Mouse (Mus musculus) adrenal gland, postnatal 36 days (tissue): ENCODE results near the gene Tcp11x2. TPM values are rescaled to one million over a fixed set of nuclear protein-coding genes. Genes with fewer than 3 reads are reported as not detected.
A peak's percentile ranks its signal among the peaks of the same experiment; 100 is the strongest.

Experiments used
- DNase-seq, 2 experiments: peaks; one replicate each; pipeline ENCODE4 v3.0.0; 2021; ENCODE audit warnings: mixed read lengths in 1 of 2
- long read RNA-seq, 2 experiments: library from polyadenylated mRNA; stranded (forward); transcript quantifications; one replicate each; pipeline ENCODE4 v2.0.0; 2021; ENCODE audit warnings: borderline sequencing depth in 2 of 2
- total RNA-seq, 2 experiments: library from RNA; stranded (reverse); gene quantifications; 2 replicates each; pipeline ENCODE4 v1.2.3; 2021

Tcp11x2 gene
- total RNA-seq = not detected
- long read RNA-seq, experiment 1 = 0 reads
- long read RNA-seq, experiment 2 = 0 reads

GRCm38 (mm10) chrX:135693633-135694032 lies at the start of gene Tcp11x2:
Gene Tcp11x2, minus strand, starts transcription at chrX:135693790.
- no peak for DNase-seq

DNA sequence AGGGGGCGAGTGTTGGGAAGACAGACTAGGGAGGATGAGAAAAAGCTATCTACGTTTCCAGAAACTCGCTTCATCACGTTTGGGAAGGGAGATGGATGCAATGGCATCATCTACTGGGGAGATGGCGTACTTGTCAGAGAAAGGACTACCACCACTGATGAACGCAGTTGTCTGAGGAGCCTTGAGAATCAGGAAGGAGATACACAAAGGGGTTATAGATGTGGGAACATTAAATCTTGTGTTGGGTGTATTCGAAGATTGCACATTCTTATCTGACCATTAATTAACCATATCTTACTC lies 49.4 kb upstream of the Tcp11x2 start:
- DNase-seq = no peak

DNA sequence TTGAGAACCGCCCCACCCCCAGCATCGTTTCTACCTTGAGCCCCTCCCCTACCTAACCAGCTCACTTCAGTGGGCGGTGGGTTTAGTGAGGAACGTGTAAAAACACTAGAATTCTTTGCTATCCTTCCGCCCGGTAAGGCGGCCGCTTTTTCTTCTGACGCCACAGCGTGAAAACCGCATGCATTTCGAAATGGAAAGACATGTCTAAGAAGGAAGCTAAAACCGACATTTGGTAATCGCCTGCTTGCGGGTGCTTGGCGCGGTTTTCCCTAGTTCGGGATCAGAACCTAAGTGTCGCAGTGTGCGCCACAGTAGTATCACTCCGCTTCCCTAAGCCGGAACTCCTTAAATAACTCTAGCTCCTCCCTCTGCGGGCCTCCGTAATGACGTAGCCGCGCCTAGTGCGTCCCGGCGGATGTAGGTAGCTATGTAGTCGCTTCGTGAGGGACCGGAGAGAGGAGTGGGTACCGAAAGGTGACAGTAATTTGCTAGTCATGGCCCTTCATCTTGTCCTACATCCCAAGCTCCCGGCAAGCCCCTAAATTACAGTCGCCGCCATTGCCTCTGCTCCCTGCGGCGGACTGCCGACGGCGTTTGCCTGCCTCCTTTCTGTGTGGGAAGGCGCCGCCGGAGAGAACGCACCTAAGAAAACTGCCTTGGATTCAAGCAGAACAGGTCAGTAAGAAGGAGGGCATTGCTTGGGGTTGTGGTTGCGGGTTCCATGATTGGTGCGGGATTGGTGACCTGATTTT lies 48.9 kb upstream of the Tcp11x2 start, which contains the start of the genes Armcx5 and Gprasp1:
Armcx5 (plus strand) TSS at position 430 of the 752 bp plus-strand sequence.
Gprasp1 (plus strand) TSS at position 430 of the 752 bp plus-strand sequence.
- peak; percentile 90 for DNase-seq

DNA sequence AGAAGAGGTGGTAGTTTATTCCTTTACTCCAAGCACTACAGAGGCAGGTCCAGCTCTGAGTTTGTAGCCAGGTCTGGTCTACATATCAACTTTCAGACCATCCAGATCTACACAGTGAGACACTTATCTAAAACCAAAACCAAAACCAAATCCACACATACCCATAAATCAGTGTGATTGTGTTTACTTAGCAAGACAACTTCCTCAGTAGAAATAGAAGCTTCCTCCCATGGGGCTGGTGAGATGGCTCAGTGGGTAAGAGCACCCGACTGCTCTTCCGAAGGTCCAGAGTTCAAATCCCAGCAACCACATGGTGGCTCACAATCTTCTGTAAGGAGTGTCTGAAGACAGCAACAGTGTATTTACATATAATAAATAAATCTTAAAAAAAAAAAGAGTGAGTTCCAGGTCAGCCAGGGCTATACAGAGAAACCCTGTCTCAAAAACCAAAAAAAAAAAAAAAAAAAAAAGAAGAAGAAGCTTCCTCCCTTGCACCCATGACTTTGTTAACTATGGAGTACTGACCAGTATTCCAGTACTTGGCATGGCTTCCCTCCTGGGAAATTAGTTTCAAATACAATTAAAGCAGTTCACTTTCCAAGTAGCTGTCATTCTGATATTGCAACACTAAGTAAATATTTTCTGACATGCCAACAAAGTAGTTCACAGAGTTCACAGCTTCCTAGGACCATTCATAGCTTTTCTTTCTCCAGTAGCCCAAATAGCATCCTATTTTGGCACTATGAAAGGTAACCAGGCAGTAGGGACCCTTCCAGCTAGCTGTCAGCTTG lies 45.3 kb upstream of the Tcp11x2 start:
- DNase-seq = no peak

- DNase-seq = no peak
Observed at GRCm38 (mm10) chrX:135725161-135725560, 31.6 kb upstream of the Tcp11x2 start, which contains the start of gene Tmsb15a. Gene Tmsb15a, minus strand, starts transcription at chrX:135725261.

GRCm38 (mm10) chrX:135712845-135713244 lies 19.3 kb upstream of the Tcp11x2 start:
- no peak for DNase-seq

DNA sequence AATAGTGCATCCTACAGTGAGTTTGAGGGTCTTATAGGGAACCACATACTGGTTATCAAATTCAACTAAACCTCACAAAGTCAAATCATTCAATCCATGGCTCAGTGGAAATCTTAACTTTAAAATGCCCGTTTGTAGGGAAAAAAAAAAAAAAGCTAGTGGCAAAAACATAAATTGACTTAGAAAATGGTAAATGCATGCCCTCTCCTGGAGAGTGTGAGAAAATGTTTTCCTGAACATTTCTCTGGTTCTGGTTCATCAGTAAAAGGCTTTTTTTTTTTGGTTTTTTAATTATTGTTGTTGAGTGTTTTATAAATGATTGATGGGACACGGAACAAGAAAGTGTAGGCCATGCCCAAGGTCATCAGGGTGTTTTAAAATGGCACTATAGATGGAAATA lies 10.8 kb upstream of the Tcp11x2 start:
- DNase-seq = no peak

GRCm38 (mm10) chrX:135703111-135703510 lies 9.5 kb upstream of the Tcp11x2 start:
- no peak for DNase-seq

GRCm38 (mm10) chrX:135687802-135688201 lies 5.8 kb downstream of the Tcp11x2 start:
- no peak for DNase-seq

DNA sequence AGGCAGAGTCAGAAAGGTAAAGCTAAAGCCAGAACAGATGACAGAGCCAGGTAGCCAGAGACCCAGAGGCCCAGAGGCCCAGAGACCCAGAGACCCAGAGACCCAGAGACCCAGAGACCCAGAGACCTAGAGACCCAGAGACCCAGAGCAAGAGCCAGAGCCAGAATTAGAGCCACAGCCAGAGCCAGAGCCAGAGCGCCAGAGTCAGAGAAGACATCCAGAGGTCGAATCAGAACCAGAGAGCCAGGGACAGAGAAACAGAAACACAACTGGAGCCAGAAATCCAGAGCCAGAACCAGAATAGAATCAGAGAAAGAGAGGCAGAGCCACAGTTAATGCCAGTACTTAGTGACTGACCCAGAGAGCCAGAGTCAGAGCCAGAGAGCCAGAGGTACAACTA lies 11.7 kb downstream of the Tcp11x2 start:
- DNase-seq = no peak

DNA sequence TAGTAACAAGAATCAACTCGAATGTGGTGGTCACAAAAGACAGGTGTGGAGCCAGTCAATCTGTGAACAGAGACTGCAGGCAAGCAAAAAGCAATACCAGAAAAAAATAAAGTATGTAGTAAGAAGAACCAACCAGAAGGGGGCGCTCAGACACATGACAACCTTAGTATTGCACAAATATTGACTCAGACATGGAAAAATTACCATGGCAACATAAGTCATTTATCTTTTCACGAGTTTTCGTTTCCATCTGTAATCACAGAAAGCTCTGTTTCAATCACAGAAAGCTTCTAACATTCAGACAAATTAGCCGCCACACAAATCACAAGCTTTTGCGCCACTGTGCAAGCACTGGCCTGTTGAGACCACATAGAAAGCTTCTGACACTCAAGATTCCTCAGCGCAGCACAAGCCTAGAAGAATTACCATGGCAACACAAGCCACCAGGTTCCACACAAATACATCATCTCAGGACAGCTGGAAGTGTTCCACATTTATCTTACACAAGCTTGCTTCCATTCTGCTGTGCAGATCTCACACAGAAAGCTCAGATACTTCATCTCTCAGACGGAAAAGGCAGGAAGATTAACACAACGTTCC lies 41.3 kb downstream of the Tcp11x2 start:
- DNase-seq = peak in 1 of 2 experiments; percentile 50

DNA sequence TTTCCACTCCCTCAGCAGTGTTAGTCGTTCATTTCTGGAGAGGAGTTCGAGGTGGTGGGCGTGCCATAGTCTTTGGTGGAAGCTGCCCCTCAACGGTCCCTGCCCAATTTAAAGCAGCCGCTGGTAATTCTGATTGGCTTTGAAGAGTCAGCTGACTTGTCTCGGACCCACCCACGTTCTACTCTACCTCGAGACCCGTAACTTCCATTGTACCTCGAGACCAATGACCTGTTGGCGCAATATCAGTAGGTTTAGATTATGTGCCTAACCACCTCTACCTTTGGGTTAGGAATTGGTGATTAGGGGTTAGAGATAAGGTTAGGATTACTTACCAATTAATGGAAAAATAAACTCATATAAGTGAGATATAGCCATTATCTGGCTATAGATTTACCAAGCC lies 66.0 kb downstream of the Tcp11x2 start, which contains the start of gene Prame:
Prame (minus strand) TSS at position 101 of the 400 bp plus-strand sequence.
- no peak for DNase-seq

Other genes with a start within 250 kb of the Tcp11x2 start
- gene AV320801, start 199.2 kb downstream of the Tcp11x2 start, total RNA-seq = not detected
- not detected for gene Nxf7, start 95.0 kb downstream of the Tcp11x2 start, total RNA-seq
- not detected for gene Prame, start 66.1 kb downstream of the Tcp11x2 start, total RNA-seq
- not detected for gene Tmsb15a, start 31.5 kb upstream of the Tcp11x2 start, total RNA-seq
- gene Armcx5, start 48.9 kb upstream of the Tcp11x2 start, total RNA-seq = 10 to 100 TPM in 1 of 2 experiments, 1 to 10 TPM in 1; 8.3 to 22.0 TPM
- 10 to 100 TPM; 66.3 to 85.8 TPM for gene Gprasp1, start 48.9 kb upstream of the Tcp11x2 start, total RNA-seq
- gene Bhlhb9, start 103.8 kb upstream of the Tcp11x2 start, total RNA-seq = 10 to 100 TPM; 16.9 to 18.2 TPM
- 10 to 100 TPM; 20.6 to 22.5 TPM for gene Gprasp2, start 145.2 kb upstream of the Tcp11x2 start, total RNA-seq